Mouse (Mus musculus) ES-E14 (cell line): ENCODE results near the gene Olfr373.

Experiments used
- HCFC1 ChIP-seq: IDR thresholded peaks from 2 replicates; pipeline ENCODE4 v1.6.1; 2012; ENCODE audit warnings: low read length, inconsistent platforms, borderline replicate concordance; ENCODE audit not compliant: insufficient read depth
- MAFK ChIP-seq: IDR thresholded peaks from 2 replicates; pipeline ENCODE4 v1.6.1; 2014; ENCODE audit warnings: mild to moderate bottlenecking, low read depth, low read length, inconsistent platforms; ENCODE audit not compliant: insufficient read depth

- TF ChIP-seq HCFC1 (no peak), MAFK (no peak)
Observed at GRCm38 (mm10) chr8:72131251-72131650, 48.3 kb downstream of the Olfr373 start.
